Mouse (Mus musculus) duodenum, adult 2 months (tissue): ENCODE measurements around the gene Npff. TPM values are rescaled to one million over a fixed set of nuclear protein-coding genes. Genes with fewer than 3 reads are reported as not detected.

ENCODE experiments used
- polyA plus RNA-seq: library from polyadenylated mRNA; depleted of rRNA; stranded (reverse); fragments of >200 nt; gene quantifications from 2 replicates; pipeline ENCODE4 v1.2.3, GENCODE M21; 2012; ENCODE audit warnings: low replicate concordance; rRNA removed

Npff gene
- 2.9 and 3.2 TPM in 2 replicates for polyA plus RNA-seq

DNA sequence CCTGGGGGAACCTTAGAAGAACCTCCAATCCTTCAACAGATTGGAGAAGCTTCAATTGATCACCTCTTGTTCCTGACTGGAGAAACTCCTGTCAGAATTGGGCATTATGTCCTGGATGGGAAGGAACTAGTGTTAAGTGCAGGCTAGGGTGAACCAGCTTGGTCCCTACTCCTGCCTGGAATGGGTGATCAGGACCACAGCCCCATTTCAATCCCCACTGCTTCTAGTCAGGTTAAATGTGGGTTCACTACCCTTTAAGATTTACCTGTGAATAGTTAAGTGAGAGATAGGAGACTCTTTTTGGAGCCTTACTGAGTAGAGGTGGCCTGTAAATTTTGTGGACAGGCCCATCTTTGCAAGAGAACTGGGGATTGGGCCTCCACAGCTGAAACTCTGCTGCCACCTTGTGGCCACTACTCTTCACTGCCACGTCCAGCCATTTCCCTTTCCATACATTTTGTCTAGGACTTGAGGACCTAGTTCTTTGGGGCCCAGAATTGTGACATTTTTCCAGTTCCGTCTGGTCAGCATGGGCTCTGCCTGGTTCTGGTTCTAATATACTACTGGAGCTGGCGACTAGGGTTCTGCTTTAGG, at the start of gene Npff:
Gene Npff, minus strand, starts transcription at position 51 of the 594 bp plus-strand sequence.

DNA sequence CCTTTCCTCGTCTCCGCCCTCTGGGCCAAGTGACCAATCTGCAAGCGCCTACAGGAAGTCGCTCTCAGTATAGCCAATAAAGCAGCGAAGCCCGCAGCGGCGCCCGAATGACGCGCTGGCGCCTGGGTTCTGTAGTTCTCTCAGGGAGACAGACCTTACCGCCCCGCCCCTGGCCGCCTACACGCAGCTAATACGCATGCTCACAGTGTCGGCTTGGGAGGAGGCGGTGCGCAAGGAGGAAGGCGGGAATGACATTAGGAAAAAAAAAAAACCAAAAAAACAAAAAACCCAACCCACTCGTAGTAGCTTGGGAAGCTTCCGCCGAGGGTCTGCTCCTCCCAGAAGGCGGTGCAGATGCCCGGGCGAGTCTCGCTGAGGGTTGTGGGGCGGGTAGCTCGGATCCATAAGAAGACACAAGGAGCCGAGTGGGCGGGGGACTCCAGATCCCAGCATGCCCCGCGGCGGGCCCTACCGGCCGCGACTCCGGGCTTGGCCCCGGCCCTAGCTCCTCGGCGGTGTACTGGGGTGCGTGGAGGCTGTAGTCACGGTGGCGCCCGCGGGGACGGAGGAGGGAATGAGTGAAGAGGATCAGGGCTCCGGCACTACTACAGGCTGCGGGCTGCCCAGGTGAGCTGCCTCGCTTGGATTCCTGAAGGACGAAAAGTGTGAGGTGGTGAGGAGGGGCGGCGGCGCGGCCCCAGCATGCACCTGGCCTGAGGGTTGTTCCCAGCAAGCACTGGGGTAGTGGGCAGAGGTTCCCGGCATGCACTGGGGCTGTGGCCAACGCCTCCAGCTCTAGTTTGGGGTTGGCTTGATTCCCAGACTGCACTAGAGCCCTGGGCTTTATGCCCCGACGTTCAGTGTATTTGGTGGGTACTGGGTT, 6.5 kb downstream of the Npff start, which contains the start of gene Tarbp2:
Gene Tarbp2, plus strand, starts transcription at position 217 of the 883 bp plus-strand sequence.

GRCm38 (mm10) chr15:102516728-102517404, 7.9 kb downstream of the Npff start, which contains the start of gene Map3k12:
Gene Map3k12, minus strand, starts transcription at chr15:102517064.

GRCm38 (mm10) chr15:102503447-102503846, 21.3 kb downstream of the Npff start, which contains the start of gene Gm10337:
Gene Gm10337, plus strand, starts transcription at chr15:102503722.

Other genes with a start within 250 kb of the Npff start
- gene Mfsd5, start 245.5 kb downstream of the Npff start, polyA plus RNA-seq: 49.0 and 75.9 TPM in 2 replicates
- gene Espl1, start 228.7 kb downstream of the Npff start, polyA plus RNA-seq: 4.2 and 6.3 TPM in 2 replicates
- gene Pfdn5, start 198.8 kb downstream of the Npff start, polyA plus RNA-seq: 14.1 and 21.6 TPM in 2 replicates
- gene Myg1, start 193.2 kb downstream of the Npff start, polyA plus RNA-seq: 29.2 and 36.6 TPM in 2 replicates
- 20.3 and 39.5 TPM in 2 replicates for gene Aaas, start 174.2 kb downstream of the Npff start, polyA plus RNA-seq
- 0.07 TPM in 1 of 2 replicates, not detected in the other for gene Sp7, start 157.8 kb downstream of the Npff start, polyA plus RNA-seq
- gene Sp1, start 118.8 kb downstream of the Npff start, polyA plus RNA-seq: 4.9 and 7.0 TPM in 2 replicates
- 0.90 and 5.0 TPM in 2 replicates for gene Amhr2, start 79.6 kb downstream of the Npff start, polyA plus RNA-seq
- gene Prr13, start 65.9 kb downstream of the Npff start, polyA plus RNA-seq: 686 and 903 TPM in 2 replicates
- 331 and 369 TPM in 2 replicates for gene Pcbp2, start 54.4 kb downstream of the Npff start, polyA plus RNA-seq
- gene Gm10337, start 21.2 kb downstream of the Npff start, polyA plus RNA-seq: not detected in 2 replicates
- 0.88 and 2.6 TPM in 2 replicates for gene Map3k12, start 7.9 kb downstream of the Npff start, polyA plus RNA-seq
- gene Tarbp2, start 6.8 kb downstream of the Npff start, polyA plus RNA-seq: 91.8 and 94.8 TPM in 2 replicates
- gene Gm28047, start 100.1 kb upstream of the Npff start, polyA plus RNA-seq: not detected in 2 replicates
- 37.2 and 38.5 TPM in 2 replicates for gene Atf7, start 100.5 kb upstream of the Npff start, polyA plus RNA-seq
- 467 and 483 TPM in 2 replicates for gene Atp5g2, start 147.4 kb upstream of the Npff start, polyA plus RNA-seq
- 12.7 and 15.6 TPM in 2 replicates for gene Calcoco1, start 197.2 kb upstream of the Npff start, polyA plus RNA-seq